Mouse (Mus musculus) right cerebral cortex, postnatal 4 days (tissue): ENCODE results near the gene Hinfp.
"Not testable (repeated sequence)": the region's sequence is repeated elsewhere in the genome, so short reads cannot be mapped to it uniquely, and the experiment has no call there.

Experiments used
- DNase-seq: peaks from one replicate; pipeline ENCODE4 v3.0.0-alpha.2; 2022

Hinfp gene

GRCm38 (mm10) chr9:44305466-44306079, at the start of gene Hinfp:
Gene Hinfp, minus strand, starts transcription at chr9:44305671.
- peak; percentile 93 for DNase-seq

GRCm38 (mm10) chr9:44353142-44353541, 47.7 kb upstream of the Hinfp start:
- no peak for DNase-seq

GRCm38 (mm10) chr9:44352337-44352736, 46.9 kb upstream of the Hinfp start:
- no peak for DNase-seq

DNA sequence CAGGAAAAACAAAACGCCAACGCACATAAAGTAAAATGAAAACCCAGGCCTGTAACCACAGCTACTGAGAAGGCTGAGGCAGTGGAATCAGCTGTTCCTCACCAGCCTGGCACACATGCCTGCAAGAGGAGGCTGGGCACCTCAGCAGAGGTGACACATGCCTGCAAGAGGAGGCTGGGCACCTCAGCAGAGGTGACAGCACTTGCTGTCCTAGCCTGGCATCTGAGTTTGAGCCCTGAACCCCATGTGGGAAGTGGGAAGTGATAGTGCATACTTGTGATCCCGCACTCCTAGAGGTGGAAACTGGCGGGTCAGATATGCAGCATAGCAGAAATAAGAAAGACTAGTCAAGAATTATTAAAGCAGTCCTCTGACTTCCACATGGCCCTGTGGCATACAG, 45.9 kb upstream of the Hinfp start:
- DNase-seq, result no peak

- DNase-seq, result no peak
Observed at GRCm38 (mm10) chr9:44348546-44348945, 43.1 kb upstream of the Hinfp start.

GRCm38 (mm10) chr9:44347621-44348020, 42.1 kb upstream of the Hinfp start:
- DNase-seq, result no peak

DNA sequence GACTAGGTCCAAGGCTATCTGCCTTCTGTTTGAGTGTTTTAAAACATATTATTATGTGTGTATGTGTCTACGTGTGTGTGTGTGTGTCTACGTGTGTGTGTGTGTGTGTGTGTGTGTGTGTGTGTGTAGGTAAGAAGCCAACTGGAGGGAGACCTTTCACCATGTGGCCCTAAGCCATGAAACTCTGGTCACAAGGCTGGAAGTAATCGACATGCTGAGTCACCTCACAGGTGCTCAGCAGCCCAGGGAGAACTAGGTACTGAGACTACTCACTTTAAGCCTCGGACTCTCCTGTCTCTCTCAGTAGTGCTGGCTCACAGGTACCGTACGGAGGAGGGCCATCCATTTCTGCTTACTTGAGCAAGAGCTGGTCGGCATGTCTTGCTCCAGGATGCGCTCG, 41.7 kb upstream of the Hinfp start:
- DNase-seq, result no peak

DNA sequence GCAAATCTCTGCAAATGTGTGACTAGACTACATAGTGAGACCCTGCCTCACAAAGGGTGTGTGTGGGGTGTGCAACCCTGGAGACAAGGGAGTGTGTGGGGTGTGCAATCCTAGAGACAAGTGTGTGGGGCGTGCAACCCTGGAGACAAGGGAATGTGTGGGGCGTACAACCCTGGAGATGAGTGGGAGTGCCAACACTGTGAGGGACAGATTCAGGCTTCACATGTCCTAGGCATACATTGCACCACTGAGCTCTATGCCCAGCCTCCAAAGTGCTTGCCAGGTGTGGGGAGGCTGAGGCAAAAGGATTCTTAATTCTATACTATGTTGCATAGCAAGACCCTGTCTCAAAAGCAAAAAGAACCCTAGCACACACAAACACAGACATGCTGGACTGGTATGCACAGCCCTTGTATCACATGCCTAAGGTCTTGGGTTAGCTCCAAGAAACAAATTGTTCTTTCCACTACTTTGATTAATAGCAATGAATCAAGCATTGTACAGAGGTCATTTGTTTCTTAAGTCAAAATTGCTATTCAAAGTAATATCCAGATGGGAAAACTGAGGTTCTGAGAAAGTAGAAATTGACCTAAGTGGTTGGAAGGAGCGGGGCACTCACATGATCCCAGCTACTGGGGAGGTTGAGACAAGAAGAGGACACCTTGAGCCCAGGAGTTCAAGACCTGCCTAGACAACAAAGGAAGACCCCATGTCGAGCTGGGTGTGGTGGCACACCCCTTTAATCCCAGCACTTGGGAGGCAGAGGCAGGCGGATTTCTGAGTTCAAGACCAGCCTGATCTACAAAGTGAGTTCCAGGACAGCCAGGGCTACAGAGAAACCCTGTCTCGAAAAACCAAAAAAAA, 40.3 kb upstream of the Hinfp start:
- no peak for DNase-seq

GRCm38 (mm10) chr9:44343781-44344421, 38.4 kb upstream of the Hinfp start, which contains the start of gene Hmbs:
Gene Hmbs, minus strand, starts transcription at chr9:44344228.
- peak; percentile 78 for DNase-seq

- no peak for DNase-seq
Observed at GRCm38 (mm10) chr9:44343290-44343689, 37.8 kb upstream of the Hinfp start.

DNA sequence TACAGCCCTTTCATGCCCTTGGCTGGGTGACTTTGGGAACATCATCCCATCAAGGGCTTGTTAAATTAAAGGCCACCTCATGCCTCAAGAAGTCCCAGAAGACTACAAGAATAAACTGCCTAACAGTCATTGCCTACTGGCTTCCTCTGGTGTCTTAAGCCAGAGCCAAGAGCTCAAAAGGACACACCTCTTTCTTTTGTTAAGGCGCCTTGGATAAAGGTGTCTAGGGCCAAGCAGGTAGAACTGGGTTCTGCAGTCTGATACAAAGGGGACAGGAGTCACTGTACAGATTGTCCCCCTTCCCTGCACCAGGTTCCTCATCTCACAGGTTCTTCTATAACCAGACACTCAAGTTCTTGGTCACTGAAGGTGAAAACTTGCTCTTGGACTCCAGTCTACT, 37.1 kb upstream of the Hinfp start:
- no peak for DNase-seq

DNA sequence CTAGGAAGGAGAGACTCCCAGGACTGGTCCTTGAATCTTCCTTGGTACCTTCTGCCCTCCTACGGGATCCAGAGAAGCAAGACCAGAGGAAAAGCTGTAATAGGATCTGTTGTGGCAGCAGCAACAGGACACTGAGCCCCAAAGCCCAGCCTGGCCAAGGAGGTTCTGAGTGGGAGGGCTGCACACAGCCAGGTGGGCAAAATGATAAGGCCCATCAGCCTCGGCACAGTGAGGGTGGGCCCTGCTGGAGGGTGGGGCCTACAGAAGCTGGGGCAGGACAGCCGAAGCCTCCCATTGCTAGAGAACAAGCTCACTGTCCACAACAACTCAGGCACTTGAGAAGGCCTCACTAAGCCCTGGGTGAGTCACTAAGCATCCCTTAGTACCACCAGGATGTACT, 36.7 kb upstream of the Hinfp start:
- DNase-seq, result no peak

DNA sequence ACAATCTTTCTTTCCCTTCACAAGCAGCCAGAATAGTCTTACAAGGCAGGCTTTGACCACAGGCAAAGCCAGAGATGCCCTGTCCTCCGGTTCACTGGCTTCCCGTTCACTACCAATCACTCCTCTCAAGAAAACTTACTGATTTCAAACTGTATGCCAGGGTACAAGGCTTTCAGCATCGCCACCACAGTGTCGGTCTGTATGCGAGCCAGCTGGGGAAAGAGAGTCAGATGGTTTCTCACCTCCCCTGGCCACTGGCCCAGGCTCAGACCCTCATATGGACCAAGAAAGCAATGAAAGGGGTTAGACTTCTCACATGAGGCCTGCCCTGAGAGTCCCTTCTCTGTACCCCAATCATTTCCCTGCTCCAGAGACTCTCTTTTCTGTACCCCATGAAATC, 36.0 kb upstream of the Hinfp start:
- DNase-seq, result no peak

DNA sequence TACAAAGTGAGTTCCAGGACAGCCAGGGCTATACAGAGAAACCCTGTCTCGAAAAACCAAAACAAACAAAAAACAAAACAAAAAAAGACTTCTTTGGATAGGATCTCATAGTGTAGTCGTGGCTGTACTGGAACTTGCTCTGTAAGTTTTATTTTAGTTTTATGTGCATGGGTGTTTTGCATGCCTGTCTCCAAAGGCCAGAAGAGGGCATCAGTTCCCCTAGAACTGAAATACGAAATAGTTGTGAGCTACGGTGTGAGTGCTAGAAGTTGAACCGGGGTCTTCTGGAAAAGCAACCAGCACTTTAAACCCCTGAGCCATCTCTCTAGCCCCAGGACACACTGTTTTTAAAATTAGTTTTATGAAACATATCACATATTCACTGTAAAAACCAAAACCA, 33.1 kb upstream of the Hinfp start:
- DNase-seq, result no peak

DNA sequence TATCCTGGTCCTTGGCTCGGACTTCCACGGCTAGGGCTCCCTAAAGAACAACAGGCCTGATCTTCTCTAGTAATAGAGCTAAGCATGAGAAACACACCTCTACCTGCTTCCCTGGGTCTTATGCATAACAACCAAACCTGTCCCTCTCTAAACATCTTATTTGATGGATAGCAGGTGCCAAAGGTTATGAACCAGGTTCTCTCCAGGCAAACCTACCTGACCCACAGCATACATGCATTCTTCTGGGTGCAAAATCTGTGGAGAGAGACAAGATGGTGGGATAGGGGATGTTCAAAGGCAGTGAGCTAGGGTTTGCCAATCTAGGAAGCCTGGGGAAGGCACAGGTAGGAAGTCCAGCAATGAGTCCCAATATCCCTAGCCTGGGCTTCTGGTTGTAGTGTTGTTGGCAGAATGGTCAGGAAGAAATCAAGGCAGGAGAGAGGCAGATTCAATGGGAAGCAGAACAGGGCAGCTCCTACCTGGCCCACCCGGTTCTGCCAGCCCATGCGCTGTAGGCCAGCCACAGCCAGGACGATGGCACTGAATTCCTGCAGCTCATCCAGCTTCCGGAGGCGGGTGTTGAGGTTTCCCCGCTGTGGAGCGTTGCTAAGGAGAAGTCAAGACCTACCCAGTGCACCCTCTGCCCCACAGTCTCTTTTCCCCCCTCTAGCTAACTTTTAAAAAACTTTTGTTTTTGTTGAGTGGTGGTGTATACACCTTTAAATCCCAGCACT, 32.1 kb upstream of the Hinfp start:
- DNase-seq, result no peak

GRCm38 (mm10) chr9:44336964-44337363, 31.5 kb upstream of the Hinfp start:
- DNase-seq, result no peak

DNA sequence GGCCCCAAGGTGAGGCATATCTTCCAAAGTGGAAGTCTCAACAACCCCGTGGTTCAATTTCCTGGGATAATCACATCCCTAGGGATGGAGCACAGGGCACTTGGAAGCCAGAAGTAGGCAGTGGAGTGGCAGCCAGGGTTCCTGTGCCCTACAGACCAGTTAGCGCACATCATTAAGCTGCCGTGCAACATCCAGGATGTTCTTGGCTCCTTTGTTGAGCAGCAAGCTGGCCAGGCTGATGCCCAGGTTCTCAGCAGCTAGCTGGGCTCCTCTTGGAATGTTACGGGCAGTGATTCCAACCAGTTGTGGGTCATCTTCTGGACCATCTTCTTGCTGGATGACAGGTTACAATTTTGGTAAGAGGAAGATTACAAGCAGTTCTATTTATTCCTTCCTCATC, 31.0 kb upstream of the Hinfp start:
- DNase-seq, result not testable (repeated sequence)

- no peak for DNase-seq
Observed at GRCm38 (mm10) chr9:44336093-44336406, 30.6 kb upstream of the Hinfp start.

DNA sequence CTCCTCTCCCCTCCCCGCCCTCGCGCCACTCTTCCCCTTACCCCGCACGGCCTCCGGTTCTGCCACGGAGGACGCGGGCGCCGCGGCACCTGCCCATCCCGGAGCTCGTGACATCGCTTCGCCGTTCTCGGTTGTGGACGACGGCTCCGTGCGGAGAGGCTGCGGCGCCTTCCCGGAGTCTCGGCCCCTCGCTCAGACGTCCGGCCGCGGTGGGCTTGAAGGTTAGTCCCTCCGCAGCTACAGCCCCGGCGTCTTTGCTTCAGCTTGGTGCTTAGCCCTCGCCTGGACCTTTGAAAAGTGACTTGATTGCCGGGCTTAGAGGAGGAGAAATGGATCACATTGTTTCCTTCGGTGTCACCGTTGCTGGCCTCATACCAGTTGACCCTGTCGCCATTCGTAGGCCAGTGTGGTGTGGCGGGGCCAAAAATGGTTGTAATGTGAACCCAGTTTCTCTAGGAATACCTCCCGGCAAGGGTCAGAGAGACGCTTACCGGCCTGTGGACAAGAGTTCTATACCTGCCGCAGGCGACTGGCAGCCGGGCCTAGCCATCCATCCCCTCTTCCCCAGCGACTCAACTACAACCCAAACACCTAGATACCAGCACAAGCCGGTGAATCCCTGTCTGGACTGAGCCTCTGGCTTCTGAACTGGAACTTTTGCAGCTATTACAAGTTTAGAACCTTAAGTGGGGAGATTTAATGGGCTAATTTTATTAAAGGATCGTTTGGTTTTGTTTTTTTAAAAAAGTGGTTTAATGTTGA, 30.0 kb upstream of the Hinfp start:
- DNase-seq, result no peak

DNA sequence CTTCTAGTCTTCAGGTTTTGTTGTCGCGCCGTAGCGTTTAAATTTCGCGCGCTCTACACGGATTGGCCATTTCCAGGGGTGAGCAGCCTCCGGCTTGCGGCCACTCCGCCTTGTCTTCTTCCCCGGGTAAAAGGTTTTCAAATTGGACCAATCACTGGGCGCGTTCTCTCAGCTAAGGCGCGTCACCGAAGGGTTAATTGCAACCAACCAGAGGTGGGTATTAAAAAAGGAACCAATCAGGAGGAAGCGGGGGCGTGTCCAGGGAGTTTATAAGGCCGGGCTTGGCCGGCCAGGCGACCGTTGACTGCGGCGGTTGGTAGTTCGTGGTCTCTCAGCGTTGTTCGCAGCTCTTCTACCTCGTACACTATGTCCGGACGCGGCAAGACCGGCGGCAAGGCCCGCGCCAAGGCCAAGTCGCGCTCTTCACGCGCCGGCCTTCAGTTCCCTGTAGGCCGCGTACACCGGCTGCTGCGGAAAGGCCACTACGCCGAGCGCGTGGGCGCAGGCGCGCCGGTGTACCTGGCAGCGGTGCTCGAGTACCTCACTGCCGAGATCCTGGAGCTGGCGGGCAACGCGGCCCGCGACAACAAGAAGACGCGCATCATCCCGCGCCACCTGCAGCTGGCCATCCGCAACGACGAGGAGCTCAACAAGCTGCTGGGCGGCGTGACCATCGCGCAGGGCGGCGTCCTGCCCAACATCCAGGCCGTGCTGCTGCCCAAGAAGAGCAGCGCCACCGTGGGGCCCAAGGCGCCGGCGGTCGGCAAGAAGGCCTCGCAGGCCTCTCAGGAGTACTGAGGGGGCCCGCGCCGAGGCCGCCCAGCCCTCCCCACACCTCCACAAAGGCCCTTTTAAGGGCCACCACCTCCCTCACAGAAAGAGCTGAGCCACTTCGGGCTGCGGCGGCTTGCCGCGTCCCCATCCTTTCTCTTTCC, 29.2 kb upstream of the Hinfp start, which contains the start of gene H2afx:
TSS of gene H2afx (plus strand) at position 299 of the 935 bp plus-strand sequence.
- peak; percentile 91 for DNase-seq

DNA sequence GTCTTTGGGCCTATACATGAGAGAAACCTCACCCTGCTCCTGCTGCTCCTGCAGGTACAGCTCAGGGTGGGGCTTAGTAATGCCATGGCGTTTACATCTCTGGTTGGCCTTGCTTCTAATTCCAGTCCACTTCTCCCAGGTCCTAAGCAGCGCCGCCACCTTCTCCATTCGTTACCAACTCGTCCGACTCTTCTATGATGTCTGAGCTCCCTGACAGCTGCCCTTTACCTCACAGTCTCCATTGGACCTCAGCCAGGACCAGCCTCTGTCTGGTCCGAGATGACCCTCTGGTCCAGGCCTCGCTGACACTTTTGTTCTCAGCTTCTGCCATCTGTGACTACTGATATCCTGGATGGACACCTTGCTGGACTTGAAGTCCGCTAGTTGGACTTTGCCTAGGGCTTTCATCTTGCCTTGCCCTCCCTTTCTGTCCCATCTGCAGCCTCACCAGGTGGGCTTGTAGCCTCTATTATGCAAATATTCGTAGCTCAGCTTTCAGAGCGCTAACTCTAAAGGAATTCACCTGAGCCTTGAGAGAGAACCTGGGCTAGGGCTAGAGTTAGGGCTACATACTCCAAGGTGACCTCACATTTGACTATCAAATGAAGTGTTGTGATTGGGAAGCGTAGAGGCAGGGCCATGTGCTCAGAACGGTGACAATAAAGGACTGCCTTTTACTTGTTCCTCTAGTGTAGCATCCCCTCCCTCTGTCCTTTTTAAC, 27.6 kb upstream of the Hinfp start:
- no peak for DNase-seq
